Mouse (Mus musculus) hindbrain, postnatal 0 days (tissue): ENCODE results near the gene Olfr1131. TPM values are rescaled to one million over a fixed set of nuclear protein-coding genes. Genes with fewer than 3 reads are reported as not detected.
"Not testable (repeated sequence)": the region's sequence is repeated elsewhere in the genome, so short reads cannot be mapped to it uniquely, and the experiment has no call there.

Source experiments
- ATAC-seq: fragments of 200-750 bp; cut with Nextera tagmentation; 2 replicates; pipeline ENCODE4 v1.8.0; 2017; ENCODE audit warnings: mild to moderate bottlenecking, moderate TSS enrichment, moderate library complexity
- DNase-seq: peaks from one replicate; pipeline ENCODE4 v3.0.0-alpha.2; 2015; ENCODE audit warnings: low spot score
- H3K27ac ChIP-seq: fragments of 300-500 bp; sonication (generic); 2 replicates; pipeline ENCODE4 v1.5.1; 2014; ENCODE audit warnings: mild to moderate bottlenecking
- H3K27me3 ChIP-seq: fragments of 300-500 bp; sonication (generic); 2 replicates; pipeline ENCODE4 v1.6.1; 2014; ENCODE audit warnings: low read length, mixed read lengths; ENCODE audit not compliant: insufficient read depth
- H3K36me3 ChIP-seq: fragments of 300-500 bp; sonication (generic); 2 replicates; pipeline ENCODE4 v1.6.1; 2014; ENCODE audit warnings: low read length, mixed read lengths; ENCODE audit not compliant: insufficient read depth
- H3K4me1 ChIP-seq: fragments of 300-500 bp; sonication (generic); 2 replicates; pipeline ENCODE4 v1.6.1; 2014; ENCODE audit warnings: antibody characterized with exemption, low read length, mixed read lengths; ENCODE audit not compliant: insufficient read depth
- H3K4me2 ChIP-seq: fragments of 300-500 bp; sonication (generic); 2 replicates; pipeline ENCODE4 v1.6.1; 2014; ENCODE audit warnings: low read depth, mild to moderate bottlenecking, low read length, moderate library complexity, mixed read lengths
- H3K4me3 ChIP-seq: fragments of 300-500 bp; sonication (generic); 2 replicates; pipeline ENCODE4 v1.5.1; 2014; ENCODE audit warnings: low read length
- H3K9ac ChIP-seq: fragments of 300-500 bp; sonication (generic); replicated peaks from 2 replicates; pipeline ENCODE4 v1.6.1; 2014; ENCODE audit warnings: mild to moderate bottlenecking, low read length, moderate library complexity, mixed read lengths
- H3K9me3 ChIP-seq: fragments of 300-500 bp; sonication (generic); 2 replicates; pipeline ENCODE4 v1.6.1; 2016; ENCODE audit warnings: low read length, mixed read lengths
- CTCF ChIP-seq: IDR thresholded peaks from 2 replicates; pipeline ENCODE4 v1.5.1; 2016; ENCODE audit warnings: antibody characterized with exemption, control low read depth, low read depth
- WGBS: fragments of 180-500 bp; shearing (Covaris S2); extraction: QIAGEN DNeasy Blood & Tissue Kit; methylation state at CpG from one replicate; pipeline ENCODE4 v1.1.7; 2014; 5-methylcytosine and 5-hydroxymethylcytosine counted together
- polyA plus RNA-seq: library from polyadenylated mRNA; unstranded; fragments of >200 nt; fragmentation: Nextera tagmentation; extraction: Ambion mirVana; gene quantifications from 2 replicates; pipeline ENCODE4 v1.2.1, GENCODE M21; 2015
- total RNA-seq: library from RNA; depleted of rRNA; stranded (reverse); fragments of >200 nt; gene quantifications from 2 replicates; pipeline ENCODE4 v1.2.3, GENCODE M21; 2014; rRNA removed

The Olfr1131 gene
- total RNA-seq (not detected in 2 replicates), polyA plus RNA-seq (not detected in 2 replicates)

- Histone ChIP-seq H3K9ac (no peak within 1 kb of the TSS), H3K36me3 (no peaks in the 10 kb centered on the region), H3K4me1 (no peaks in the 10 kb centered on the region), H3K27me3 (no peaks in the 10 kb centered on the region), H3K9me3 (no peaks in the 10 kb centered on the region), H3K4me2 (no peak within 1 kb of the TSS), H3K27ac (no peak within 1 kb of the TSS), H3K4me3 (no peak within 1 kb of the TSS)
- no peak for TF ChIP-seq CTCF
- 66% methylated on average over 3 of the region's 3 CpGs for WGBS
- no peak for ATAC-seq
- no peak for DNase-seq
These were observed at the start of gene Olfr1131 for GRCm38 (mm10) chr2:87626804-87627203. Gene Olfr1131, plus strand, starts transcription at chr2:87627104.

GRCm38 (mm10) chr2:87605912-87606311, 21.0 kb upstream of the Olfr1131 start, which contains the start of gene Olfr1130:
Gene Olfr1130, plus strand, starts transcription at chr2:87606212.
- H3K4me3 ChIP-seq, H3K9ac ChIP-seq, H3K4me1 ChIP-seq, H3K27me3 ChIP-seq, ATAC-seq, H3K9me3 ChIP-seq, H3K4me2 ChIP-seq, H3K27ac ChIP-seq, H3K36me3 ChIP-seq, DNase-seq: not testable (repeated sequence)

- H3K4me2 ChIP-seq: no peak within 1 kb of the TSS
- H3K27ac ChIP-seq: no peak within 1 kb of the TSS
- H3K4me3 ChIP-seq: no peak within 1 kb of the TSS
- H3K4me1 ChIP-seq: no peaks in the 10 kb centered on the region
- H3K9me3 ChIP-seq: no peaks in the 10 kb centered on the region
- no peaks in the 10 kb centered on the region for H3K27me3 ChIP-seq
- TF ChIP-seq CTCF: no peak
- no peaks in the 10 kb centered on the region for H3K36me3 ChIP-seq
- DNase-seq (no peak), ATAC-seq (no peak)
- no peak within 1 kb of the TSS for H3K9ac ChIP-seq
These were observed 10.5 kb downstream of the Olfr1131 start, which contains the start of gene Olfr1132 for GRCm38 (mm10) chr2:87637435-87637834. Gene Olfr1132, minus strand, starts transcription at chr2:87637535.

- H3K4me1 ChIP-seq: no peaks in the 10 kb centered on the region
- ATAC-seq (no peak), DNase-seq (no peak)
- H3K27me3 ChIP-seq: no peaks in the 10 kb centered on the region
- H3K9ac ChIP-seq: no peak overlapping the region
- TF ChIP-seq CTCF: no peak
- no peak overlapping the region for H3K4me3 ChIP-seq
- no peaks in the 10 kb centered on the region for H3K36me3 ChIP-seq
- no peak overlapping the region for H3K4me2 ChIP-seq
- no peaks in the 10 kb centered on the region for H3K9me3 ChIP-seq
- H3K27ac ChIP-seq: no peak overlapping the region
These were observed 15.5 kb downstream of the Olfr1131 start for GRCm38 (mm10) chr2:87642441-87642840.

GRCm38 (mm10) chr2:87647274-87647673, 20.4 kb downstream of the Olfr1131 start, which contains the start of gene Olfr1133:
Gene Olfr1133, minus strand, starts transcription at chr2:87647374.
- Histone ChIP-seq H3K27me3 (no peaks in the 10 kb centered on the region), H3K36me3 (no peaks in the 10 kb centered on the region), H3K4me1 (no peaks in the 10 kb centered on the region), H3K4me3 (no peak within 1 kb of the TSS), H3K27ac (no peak within 1 kb of the TSS), H3K9ac (no peak within 1 kb of the TSS), H3K4me2 (no peak within 1 kb of the TSS), H3K9me3 (no peaks in the 10 kb centered on the region)
- ATAC-seq: no peak
- no peak for TF ChIP-seq CTCF
- no peak for DNase-seq

GRCm38 (mm10) chr2:87658360-87658759, 31.5 kb downstream of the Olfr1131 start, which contains the start of gene Olfr1134:
Gene Olfr1134, minus strand, starts transcription at chr2:87658460.
- 78% methylated on average over 2 of the region's 2 CpGs for WGBS
- no peak for ATAC-seq
- no peak within 1 kb of the TSS for H3K4me2 ChIP-seq
- no peaks in the 10 kb centered on the region for H3K9me3 ChIP-seq
- no peaks in the 10 kb centered on the region for H3K36me3 ChIP-seq
- TF ChIP-seq CTCF: no peak
- H3K9ac ChIP-seq: no peak within 1 kb of the TSS
- H3K4me1 ChIP-seq: no peaks in the 10 kb centered on the region
- no peak for DNase-seq
- H3K4me3 ChIP-seq: no peak within 1 kb of the TSS
- H3K27me3 ChIP-seq: no peaks in the 10 kb centered on the region
- no peak within 1 kb of the TSS for H3K27ac ChIP-seq

GRCm38 (mm10) chr2:87673564-87673963, 46.7 kb downstream of the Olfr1131 start, which contains the start of gene Olfr1135:
Gene Olfr1135, minus strand, starts transcription at chr2:87673664.
- ATAC-seq: no peak
- WGBS: 17% methylated on average over 1 of the region's 1 CpGs

More at GRCm38 (mm10) chr2:87673564-87673963, 46.7 kb downstream of the Olfr1131 start, which contains the start of gene Olfr1135:
- Histone ChIP-seq H3K4me1 (no peaks in the 10 kb centered on the region), H3K4me2 (no peak within 1 kb of the TSS), H3K27ac (no peak within 1 kb of the TSS), H3K9ac (no peak within 1 kb of the TSS), H3K4me3 (no peak within 1 kb of the TSS), H3K27me3 (no peaks in the 10 kb centered on the region), H3K9me3 (no peaks in the 10 kb centered on the region), H3K36me3 (no peaks in the 10 kb centered on the region)
- TF ChIP-seq CTCF: no peak
- DNase-seq: no peak

Other genes starting within 250 kb of the Olfr1131 start
- not detected in 2 replicates for gene Olfr1122, start 241.3 kb upstream of the Olfr1131 start, total RNA-seq
- not detected in 2 replicates for gene Olfr1122, start 241.3 kb upstream of the Olfr1131 start, polyA plus RNA-seq
- not detected in 2 replicates for gene Olfr1123, start 210.5 kb upstream of the Olfr1131 start, total RNA-seq
- not detected in 2 replicates for gene Olfr1123, start 210.5 kb upstream of the Olfr1131 start, polyA plus RNA-seq
- not detected in 2 replicates for gene Olfr1124, start 196.8 kb upstream of the Olfr1131 start, total RNA-seq
- gene Olfr1124, start 196.8 kb upstream of the Olfr1131 start, polyA plus RNA-seq: 0.08 TPM in 1 of 2 replicates, not detected in the other
- gene Olfr1126, start 173.1 kb upstream of the Olfr1131 start, total RNA-seq: not detected in 2 replicates
- not detected in 2 replicates for gene Olfr1126, start 173.1 kb upstream of the Olfr1131 start, polyA plus RNA-seq
- not detected in 2 replicates for gene Pramel7, start 130.0 kb upstream of the Olfr1131 start, total RNA-seq
- gene Pramel7, start 130.0 kb upstream of the Olfr1131 start, polyA plus RNA-seq: not detected in 2 replicates
- gene Pramel6, start 120.5 kb upstream of the Olfr1131 start, total RNA-seq: not detected in 2 replicates
- not detected in 2 replicates for gene Pramel6, start 120.5 kb upstream of the Olfr1131 start, polyA plus RNA-seq
- 0.14 TPM in 1 of 2 replicates, not detected in the other for gene Olfr153, start 95.3 kb upstream of the Olfr1131 start, total RNA-seq
- gene Olfr153, start 95.3 kb upstream of the Olfr1131 start, polyA plus RNA-seq: not detected in 2 replicates
- gene Olfr1128, start 81.6 kb upstream of the Olfr1131 start, total RNA-seq: not detected in 2 replicates
- gene Olfr1128, start 81.6 kb upstream of the Olfr1131 start, polyA plus RNA-seq: not detected in 2 replicates
- not detected in 2 replicates for gene Olfr1129, start 53.2 kb upstream of the Olfr1131 start, total RNA-seq
- gene Olfr1129, start 53.2 kb upstream of the Olfr1131 start, polyA plus RNA-seq: not detected in 2 replicates
- gene Olfr1130, start 20.9 kb upstream of the Olfr1131 start, total RNA-seq: not detected in 2 replicates
- gene Olfr1130, start 20.9 kb upstream of the Olfr1131 start, polyA plus RNA-seq: not detected in 2 replicates
- not detected in 2 replicates for gene Olfr1132, start 10.4 kb downstream of the Olfr1131 start, total RNA-seq
- not detected in 2 replicates for gene Olfr1132, start 10.4 kb downstream of the Olfr1131 start, polyA plus RNA-seq
- not detected in 2 replicates for gene Olfr1133, start 20.3 kb downstream of the Olfr1131 start, total RNA-seq
- gene Olfr1133, start 20.3 kb downstream of the Olfr1131 start, polyA plus RNA-seq: not detected in 2 replicates
- gene Olfr1134, start 31.4 kb downstream of the Olfr1131 start, total RNA-seq: not detected in 2 replicates
- gene Olfr1134, start 31.4 kb downstream of the Olfr1131 start, polyA plus RNA-seq: not detected in 2 replicates
- not detected in 2 replicates for gene Olfr1135, start 46.6 kb downstream of the Olfr1131 start, total RNA-seq
- not detected in 2 replicates for gene Olfr1135, start 46.6 kb downstream of the Olfr1131 start, polyA plus RNA-seq
- gene Olfr1136, start 66.8 kb downstream of the Olfr1131 start, total RNA-seq: not detected in 2 replicates
- gene Olfr1136, start 66.8 kb downstream of the Olfr1131 start, polyA plus RNA-seq: not detected in 2 replicates
- gene Olfr1137, start 86.1 kb downstream of the Olfr1131 start, total RNA-seq: not detected in 2 replicates
- not detected in 2 replicates for gene Olfr1137, start 86.1 kb downstream of the Olfr1131 start, polyA plus RNA-seq
- not detected in 2 replicates for gene Olfr1138, start 112.9 kb downstream of the Olfr1131 start, total RNA-seq
- gene Olfr1138, start 112.9 kb downstream of the Olfr1131 start, polyA plus RNA-seq: not detected in 2 replicates
- not detected in 2 replicates for gene Olfr1140, start 116.6 kb downstream of the Olfr1131 start, total RNA-seq
- gene Olfr1140, start 116.6 kb downstream of the Olfr1131 start, polyA plus RNA-seq: 0.20 TPM in 1 of 2 replicates, not detected in the other
- not detected in 2 replicates for gene Olfr1141, start 126.9 kb downstream of the Olfr1131 start, total RNA-seq
- not detected in 2 replicates for gene Olfr1141, start 126.9 kb downstream of the Olfr1131 start, polyA plus RNA-seq
- gene Olfr152, start 152.4 kb downstream of the Olfr1131 start, total RNA-seq: not detected in 2 replicates
- gene Olfr152, start 152.4 kb downstream of the Olfr1131 start, polyA plus RNA-seq: not detected in 2 replicates
- not detected in 2 replicates for gene Olfr1143, start 173.5 kb downstream of the Olfr1131 start, total RNA-seq
- not detected in 2 replicates for gene Olfr1143, start 173.5 kb downstream of the Olfr1131 start, polyA plus RNA-seq
- gene Olfr1145, start 182.7 kb downstream of the Olfr1131 start, total RNA-seq: not detected in 2 replicates
- not detected in 2 replicates for gene Olfr1145, start 182.7 kb downstream of the Olfr1131 start, polyA plus RNA-seq
- gene Olfr1148, start 203.4 kb downstream of the Olfr1131 start, total RNA-seq: not detected in 2 replicates
- gene Olfr1148, start 203.4 kb downstream of the Olfr1131 start, polyA plus RNA-seq: not detected in 2 replicates
- gene Olfr1150-ps1, start 216.9 kb downstream of the Olfr1131 start, total RNA-seq: not detected in 2 replicates
- gene Olfr1150-ps1, start 216.9 kb downstream of the Olfr1131 start, polyA plus RNA-seq: not detected in 2 replicates
- not detected in 2 replicates for gene Olfr1151, start 228.8 kb downstream of the Olfr1131 start, total RNA-seq
- not detected in 2 replicates for gene Olfr1151, start 228.8 kb downstream of the Olfr1131 start, polyA plus RNA-seq
- gene Olfr1152, start 239.4 kb downstream of the Olfr1131 start, total RNA-seq: not detected in 2 replicates
- not detected in 2 replicates for gene Olfr1152, start 239.4 kb downstream of the Olfr1131 start, polyA plus RNA-seq